Mouse (Mus musculus) megakaryocyte-erythroid progenitor cell, adult 5-6 weeks (primary cell): ENCODE results near the gene Rab37. TPM values are rescaled to one million over a fixed set of nuclear protein-coding genes. Genes with fewer than 3 reads are reported as not detected.
A peak's percentile ranks its signal among the peaks of the same experiment; 100 is the strongest.

Source experiments
- ATAC-seq: replicated peaks from 2 replicates; pipeline ENCODE4 v1.8.0; 2016; ENCODE audit warnings: mild to moderate bottlenecking, inconsistent platforms; ENCODE audit not compliant: severe bottlenecking, poor library complexity, low FRiP score, low TSS enrichment
- total RNA-seq, 2 experiments: library from RNA; stranded (forward) in 1 of 2; stranded (reverse) in 1 of 2; fragments of 200-1000, 215-1000 nt in 1 of 2; fragments of >200 nt in 1 of 2; fragmentation: Nextera tagmentation in 1 of 2; gene quantifications; 2 replicates each; pipeline ENCODE4 v1.2.3; 2014 to 2017

Gene Rab37
- total RNA-seq (2014; fragmentation: Nextera tagmentation) (24.4 and 34.3 TPM in 2 replicates), total RNA-seq (2017) (23.5 and 74.4 TPM in 2 replicates)

DNA sequence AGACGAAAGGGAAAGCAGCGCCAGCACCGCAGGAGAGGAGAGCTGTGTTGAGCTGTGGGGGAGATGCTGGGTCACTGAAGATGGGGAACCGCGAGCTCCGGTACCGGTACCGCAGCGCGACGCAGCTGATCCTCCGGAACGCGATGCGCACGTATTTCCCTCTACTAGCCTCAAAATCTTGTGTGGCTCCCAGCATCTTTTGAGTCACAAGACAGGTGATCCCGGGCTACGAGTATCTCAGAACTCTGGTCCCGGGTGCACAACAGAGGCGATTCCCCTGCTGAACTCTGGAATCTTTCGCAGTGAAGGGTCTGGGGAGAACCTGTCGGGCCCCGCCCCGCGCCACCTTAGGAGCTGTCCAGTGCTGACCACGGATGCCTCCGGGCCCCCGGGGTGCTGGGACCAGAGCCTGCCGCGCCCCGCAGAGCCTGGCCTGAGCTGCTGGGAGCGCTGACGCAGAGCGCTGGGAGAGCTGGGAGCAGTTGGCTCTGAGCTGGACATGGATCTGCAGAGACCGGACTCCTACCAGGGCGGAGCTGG is at the start of gene Rab37:
Rab37 (plus strand) TSS at position 70 of the 540 bp plus-strand sequence.
- peak; percentile 77 for ATAC-seq

DNA sequence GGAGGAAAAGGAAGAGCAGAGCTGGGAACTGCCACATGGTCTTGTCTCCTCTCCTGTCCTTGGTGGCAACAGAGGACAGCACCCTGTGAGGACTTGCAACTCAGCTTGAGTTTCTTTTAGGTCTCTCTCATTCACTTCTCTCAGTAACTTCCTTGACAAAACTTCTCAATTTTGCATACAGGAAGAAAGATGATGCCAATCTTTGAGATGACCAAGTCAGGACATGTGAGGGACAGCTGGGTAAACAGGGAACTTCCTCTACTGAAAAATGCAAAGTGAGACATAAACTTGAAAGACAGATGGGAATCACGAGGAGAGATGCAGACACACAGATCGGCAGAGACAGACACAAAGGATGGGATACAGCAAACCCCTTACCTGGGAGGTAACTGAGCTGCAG is 43.0 kb upstream of the Rab37 start, which contains the start of gene Cd300ld3:
Cd300ld3 (minus strand) TSS at position 151 of the 400 bp plus-strand sequence.
- ATAC-seq, result no peak

GRCm38 (mm10) chr11:115049282-115049895 is 41.8 kb upstream of the Rab37 start:
- no peak for ATAC-seq

GRCm38 (mm10) chr11:115052206-115052605 is 39.0 kb upstream of the Rab37 start:
- peak; percentile 60 for ATAC-seq

- ATAC-seq, result no peak
These were observed 38.2 kb upstream of the Rab37 start for GRCm38 (mm10) chr11:115052991-115053390.

GRCm38 (mm10) chr11:115054537-115054936 is 36.7 kb upstream of the Rab37 start:
- ATAC-seq, result no peak

DNA sequence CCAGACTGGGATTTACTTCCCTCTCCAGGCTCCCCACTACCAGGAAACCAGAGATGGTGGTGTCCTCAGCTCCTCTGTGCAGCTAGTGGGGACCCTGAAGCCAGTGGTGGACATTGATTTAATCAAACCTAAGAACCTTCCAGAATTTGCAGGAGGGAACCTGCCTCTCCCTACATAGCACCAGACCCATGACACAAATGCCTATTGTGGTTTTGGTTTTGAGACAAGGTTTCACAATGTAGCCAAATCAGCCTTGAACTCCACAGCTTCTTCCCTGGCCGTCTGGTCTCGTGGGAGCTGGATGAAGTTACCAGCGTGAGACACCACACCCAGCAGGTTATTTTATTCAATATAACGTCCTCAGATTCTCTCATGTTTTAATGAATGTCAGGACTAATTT is 32.5 kb upstream of the Rab37 start:
- no peak for ATAC-seq

GRCm38 (mm10) chr11:115059797-115060196 is 31.4 kb upstream of the Rab37 start:
- ATAC-seq, result no peak

DNA sequence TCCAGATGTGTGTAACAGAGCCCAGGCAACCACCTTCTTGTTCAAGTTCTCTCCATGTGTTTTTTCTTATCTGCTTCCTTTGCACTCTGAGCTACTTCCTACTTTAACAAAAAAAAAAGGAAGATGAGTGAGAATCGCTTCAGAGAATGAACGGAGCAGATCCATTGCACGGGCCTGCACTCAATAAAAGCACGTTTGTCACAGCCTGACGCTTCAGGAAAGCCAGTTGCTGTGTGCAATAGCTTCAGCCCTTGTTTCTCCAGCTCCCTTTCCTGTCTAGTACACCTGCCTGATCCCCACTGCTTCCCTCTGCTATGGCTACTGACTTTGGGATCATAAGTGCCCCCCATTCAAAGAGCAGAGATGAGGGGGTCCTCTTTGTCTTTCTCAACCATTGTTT is 29.2 kb upstream of the Rab37 start, which contains the start of gene Cd300e:
Cd300e (minus strand) TSS at position 101 of the 400 bp plus-strand sequence.
- no peak for ATAC-seq

GRCm38 (mm10) chr11:115066768-115067167 is 24.5 kb upstream of the Rab37 start:
- ATAC-seq, result no peak

DNA sequence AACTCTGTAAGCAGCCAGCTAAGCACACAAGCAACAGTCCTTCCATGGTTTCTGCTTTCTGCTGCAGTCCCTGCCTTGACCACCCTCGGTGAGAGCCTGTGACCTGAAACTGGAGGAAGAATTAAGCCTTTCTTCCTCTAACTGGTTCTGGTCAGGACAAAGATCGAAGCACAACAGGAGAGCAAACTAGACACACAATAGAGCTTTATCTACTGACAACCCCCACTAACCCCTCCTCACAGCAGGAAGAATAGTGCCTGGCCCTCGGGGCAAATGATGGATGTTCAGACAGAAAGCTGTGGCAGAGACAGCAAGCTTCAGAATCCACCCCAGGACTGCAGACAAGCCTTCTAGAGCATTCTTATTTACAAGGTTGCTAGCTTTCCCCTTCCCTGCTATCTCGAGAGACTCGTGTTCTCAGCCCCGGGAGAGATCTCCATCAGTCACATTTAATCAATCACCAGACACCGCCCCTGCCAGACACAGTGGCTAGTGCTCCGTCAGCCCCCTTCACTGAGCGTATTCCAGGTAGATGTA is 20.1 kb upstream of the Rab37 start:
- ATAC-seq, result no peak

- ATAC-seq, result no peak
These were observed 19.5 kb upstream of the Rab37 start for GRCm38 (mm10) chr11:115071631-115072294.

GRCm38 (mm10) chr11:115073002-115073401 is 18.2 kb upstream of the Rab37 start:
- ATAC-seq, result no peak

- no peak for ATAC-seq
These were observed 15.8 kb upstream of the Rab37 start for GRCm38 (mm10) chr11:115075407-115075806.

DNA sequence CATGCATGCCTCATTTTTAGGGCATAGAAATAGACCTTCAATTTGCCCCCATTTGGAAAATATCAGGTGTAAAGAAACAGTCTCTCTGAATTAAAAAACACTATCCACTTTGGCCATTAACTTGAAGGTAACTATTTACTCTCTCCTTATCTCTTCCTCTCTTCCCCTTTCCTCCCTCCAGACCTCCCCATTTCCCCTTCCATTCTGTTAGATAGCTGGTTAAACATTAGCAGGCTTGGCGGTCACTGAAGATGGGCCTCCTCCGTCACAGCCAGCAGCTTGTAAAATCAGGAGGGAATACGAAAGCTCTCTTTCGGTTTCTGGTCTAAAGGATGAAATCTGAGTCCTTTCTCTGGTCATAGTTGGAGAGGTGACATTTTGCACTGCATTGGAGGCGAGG is 15.4 kb upstream of the Rab37 start:
- no peak for ATAC-seq

DNA sequence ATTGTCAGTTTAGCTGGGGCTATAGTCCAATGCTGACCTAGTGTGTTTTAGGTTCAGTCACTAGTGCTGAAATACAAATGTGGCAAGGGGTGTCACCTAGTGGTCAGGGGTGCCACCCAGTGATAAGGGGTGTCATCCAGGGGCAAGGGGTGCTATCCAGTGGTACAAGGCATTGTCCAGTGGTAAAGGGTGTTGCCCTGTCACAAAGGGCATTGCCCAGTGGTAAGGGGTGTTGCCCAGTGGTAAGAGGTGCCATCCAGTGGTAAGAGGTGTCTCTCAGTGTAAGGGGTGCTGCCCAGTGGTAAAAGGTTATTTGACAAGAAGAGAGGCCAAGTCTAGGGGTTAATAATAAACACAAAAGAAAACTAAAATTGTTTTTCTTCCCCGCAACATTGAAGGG is 13.8 kb upstream of the Rab37 start:
- ATAC-seq, result no peak

GRCm38 (mm10) chr11:115078680-115079079 is 12.6 kb upstream of the Rab37 start:
- ATAC-seq, result no peak

DNA sequence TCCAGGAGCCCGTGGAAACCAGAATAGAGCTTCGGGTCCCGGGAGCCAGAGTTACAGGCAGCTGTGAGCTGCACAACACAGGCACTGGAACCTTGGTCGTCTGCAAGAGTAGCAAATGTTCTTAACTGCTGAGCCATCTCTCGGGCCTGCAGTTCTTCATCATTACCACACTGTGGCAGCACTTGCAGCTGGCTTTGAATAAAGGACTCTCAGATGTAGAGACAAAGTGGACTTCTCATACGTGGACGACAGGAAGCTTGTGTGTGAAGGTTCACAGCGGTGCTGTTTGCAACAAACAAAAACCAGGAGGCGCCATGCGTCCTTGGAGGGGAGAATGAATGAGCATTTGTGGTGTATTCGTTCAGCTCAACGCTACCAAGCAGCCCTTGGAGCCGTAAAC is 10.3 kb upstream of the Rab37 start:
- peak; percentile 69; the same call in 1 of the 2 replicates for ATAC-seq

- no peak for ATAC-seq
These were observed 9.9 kb upstream of the Rab37 start for GRCm38 (mm10) chr11:115081373-115081772.

GRCm38 (mm10) chr11:115082196-115082595 is 9.0 kb upstream of the Rab37 start:
- no peak for ATAC-seq
